Mouse (Mus musculus) limb, embryonic 15.5 days (tissue): ENCODE results near the gene Ankrd6. TPM values are rescaled to one million over a fixed set of nuclear protein-coding genes. Genes with fewer than 3 reads are reported as not detected.

Experiments used
- ATAC-seq: fragments of 200-750 bp; cut with Nextera tagmentation; 2 replicates; pipeline ENCODE4 v1.8.0; 2017; ENCODE audit warnings: low read depth, moderate TSS enrichment; ENCODE audit not compliant: insufficient number of reproducible peaks, low FRiP score, low TSS enrichment
- H3K27ac ChIP-seq: fragments of 300-500 bp; sonication (generic); 2 replicates; pipeline ENCODE4 v1.5.1; 2015; ENCODE audit warnings: moderate library complexity, mild to moderate bottlenecking, inconsistent platforms
- H3K27me3 ChIP-seq: fragments of 300-500 bp; sonication (generic); 2 replicates; pipeline ENCODE4 v1.6.1; 2015; ENCODE audit warnings: inconsistent platforms
- H3K36me3 ChIP-seq: fragments of 300-500 bp; sonication (generic); 2 replicates; pipeline ENCODE4 v1.6.1; 2015; ENCODE audit warnings: inconsistent platforms
- H3K4me1 ChIP-seq: fragments of 300-500 bp; sonication (generic); 2 replicates; pipeline ENCODE4 v1.6.1; 2015; ENCODE audit warnings: inconsistent platforms
- H3K4me2 ChIP-seq: fragments of 300-500 bp; sonication (generic); 2 replicates; pipeline ENCODE4 v1.6.1; 2015; ENCODE audit warnings: mild to moderate bottlenecking, inconsistent platforms
- H3K4me3 ChIP-seq: fragments of 300-500 bp; sonication (generic); 2 replicates; pipeline ENCODE4 v1.5.1; 2015; ENCODE audit warnings: mild to moderate bottlenecking, inconsistent platforms
- H3K9ac ChIP-seq: fragments of 300-500 bp; sonication (generic); 2 replicates; pipeline ENCODE4 v1.6.1; 2015; ENCODE audit warnings: inconsistent platforms
- H3K9me3 ChIP-seq: fragments of 300-500 bp; sonication (generic); 2 replicates; pipeline ENCODE4 v1.6.1; 2016; ENCODE audit warnings: inconsistent platforms
- whole genome bisulfite sequencing: fragments of 180-500 bp; shearing (Covaris S2); methylation state at CpG from one replicate; pipeline ENCODE4 v1.1.7; 2015; 5-methylcytosine and 5-hydroxymethylcytosine counted together
- polyA plus RNA-seq: library from polyadenylated mRNA; unstranded; fragments of >200 nt; fragmentation: Nextera tagmentation; extraction: Ambion mirVana; gene quantifications from 2 replicates; pipeline ENCODE4 v1.2.1, GENCODE M21; 2015

The Ankrd6 gene
- polyA plus RNA-seq, 1 experiment from 2014 or later, result 10.5 TPM

DNA sequence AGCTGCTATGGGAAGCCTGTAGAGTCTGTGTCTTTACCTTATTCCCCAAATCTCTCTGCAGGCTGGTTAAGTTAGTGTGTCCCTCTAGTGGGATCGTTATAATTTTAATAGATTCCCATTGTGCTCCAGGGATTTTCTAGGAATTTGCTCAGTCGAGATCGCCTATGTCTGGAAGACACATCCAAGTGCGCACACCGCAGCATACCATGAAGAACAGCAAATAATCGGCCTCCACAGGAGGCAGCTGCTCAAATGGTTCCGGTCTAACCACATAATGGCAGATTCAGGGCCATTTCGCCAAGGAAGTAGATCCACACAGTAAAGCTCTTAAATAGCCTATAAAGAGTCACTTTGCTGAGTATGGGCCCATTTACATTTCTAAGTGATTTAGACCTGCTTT lies 98.3 kb downstream of the Ankrd6 start:
- Histone ChIP-seq H3K27ac (no peak overlapping the region), H3K4me1 (0 out of 2 replicates have a peak, but pooled peaks cover 10% of the 10 kb centered on the region), H3K36me3 (no peaks in the 10 kb centered on the region), H3K27me3 (no peaks in the 10 kb centered on the region), H3K9me3 (no peaks in the 10 kb centered on the region), H3K4me2 (no peak overlapping the region), H3K4me3 (no peak overlapping the region), H3K9ac (no peak overlapping the region)
- no peak for ATAC-seq
- 33% methylated on average over 8 of the region's 8 CpGs for WGBS

DNA sequence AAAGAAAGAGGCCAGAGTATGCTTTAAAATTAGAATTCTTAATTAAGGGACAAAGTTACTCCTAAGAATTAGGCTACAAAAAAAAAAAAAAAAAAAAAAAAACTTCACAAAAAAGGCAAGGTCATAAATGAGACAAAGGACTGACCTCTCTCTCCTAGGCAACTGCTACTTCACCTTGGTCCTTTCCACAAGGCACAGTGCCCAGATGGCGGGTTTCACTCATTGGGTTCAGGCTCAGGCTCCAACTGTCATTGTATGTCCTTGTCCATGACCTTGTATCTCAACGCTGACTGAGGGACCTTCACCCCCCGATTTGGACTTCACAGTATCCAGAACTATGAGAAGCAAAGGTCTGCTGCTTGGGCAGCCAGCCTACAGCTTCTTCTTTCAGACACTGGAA lies 112.2 kb downstream of the Ankrd6 start:
- WGBS, result 93% methylated on average over 3 of the region's 3 CpGs

DNA sequence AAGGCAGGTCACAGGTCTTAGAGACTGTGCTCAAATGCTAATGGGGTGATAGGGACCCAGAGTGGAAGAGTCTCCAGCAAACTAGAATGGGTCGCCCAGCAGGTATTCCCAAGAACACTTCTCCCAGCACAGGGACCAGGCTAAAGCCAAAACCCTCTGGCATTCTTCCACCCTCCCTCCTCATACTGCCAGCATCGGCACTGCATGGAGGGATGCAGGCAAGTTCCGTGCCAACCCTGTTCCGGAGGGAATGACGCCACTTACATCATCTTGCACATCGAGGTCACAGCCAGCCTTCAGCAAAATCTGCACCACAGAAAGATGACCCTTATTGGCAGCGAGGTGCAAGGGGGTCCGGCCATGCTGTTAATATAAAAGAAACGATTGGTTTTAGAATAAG lies 114.6 kb downstream of the Ankrd6 start:
- Histone ChIP-seq H3K27ac (no peak overlapping the region), H3K36me3 (no peaks in the 10 kb centered on the region), H3K4me1 (peaks cover 8% of the 10 kb centered on the region; the same call in 1 of the 2 replicates), H3K9me3 (no peaks in the 10 kb centered on the region), H3K27me3 (no peaks in the 10 kb centered on the region), H3K9ac (no peak overlapping the region), H3K4me3 (no peak overlapping the region), H3K4me2 (no peak overlapping the region)
- WGBS, result 85% methylated on average over 9 of the region's 9 CpGs
- no peak for ATAC-seq

More for the DNA sequence above, 112.2 kb downstream of the Ankrd6 start:
- Histone ChIP-seq H3K36me3 (no peaks in the 10 kb centered on the region), H3K9me3 (no peaks in the 10 kb centered on the region), H3K9ac (no peak overlapping the region), H3K4me2 (no peak overlapping the region), H3K4me3 (no peak overlapping the region), H3K27me3 (no peaks in the 10 kb centered on the region), H3K27ac (no peak overlapping the region), H3K4me1 (peaks cover 6% of the 10 kb centered on the region; the same call in 1 of the 2 replicates)
- no peak for ATAC-seq

DNA sequence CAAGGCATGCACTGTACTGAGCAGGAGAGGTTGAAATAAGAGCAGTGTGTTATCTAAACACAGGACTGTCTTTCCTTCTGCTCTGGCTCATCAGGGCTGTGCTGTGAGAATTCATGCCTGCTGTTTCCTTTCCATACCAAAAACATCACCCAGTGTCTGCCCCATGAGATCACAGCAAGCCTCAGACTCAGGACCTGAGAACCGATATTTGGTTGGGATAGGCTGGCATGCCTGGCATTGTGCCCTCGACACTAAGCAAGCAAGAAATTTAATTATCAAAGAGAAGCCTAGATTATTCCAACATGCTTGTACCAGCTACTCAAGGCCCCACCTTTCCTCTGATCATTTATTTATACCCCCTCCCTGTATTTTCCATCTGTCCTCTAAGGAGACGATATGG lies 116.1 kb downstream of the Ankrd6 start:
- no peak overlapping the region for H3K27ac ChIP-seq
- H3K4me2 ChIP-seq, result no peak overlapping the region
- 72% methylated on average over 3 of the region's 3 CpGs for WGBS
- no peak overlapping the region for H3K9ac ChIP-seq
- H3K4me3 ChIP-seq, result no peak overlapping the region
- no peaks in the 10 kb centered on the region for H3K36me3 ChIP-seq
- H3K27me3 ChIP-seq, result no peaks in the 10 kb centered on the region
- no peaks in the 10 kb centered on the region for H3K9me3 ChIP-seq
- ATAC-seq, result no peak
- peaks cover 8% of the 10 kb centered on the region; the same call in 1 of the 2 replicates for H3K4me1 ChIP-seq

DNA sequence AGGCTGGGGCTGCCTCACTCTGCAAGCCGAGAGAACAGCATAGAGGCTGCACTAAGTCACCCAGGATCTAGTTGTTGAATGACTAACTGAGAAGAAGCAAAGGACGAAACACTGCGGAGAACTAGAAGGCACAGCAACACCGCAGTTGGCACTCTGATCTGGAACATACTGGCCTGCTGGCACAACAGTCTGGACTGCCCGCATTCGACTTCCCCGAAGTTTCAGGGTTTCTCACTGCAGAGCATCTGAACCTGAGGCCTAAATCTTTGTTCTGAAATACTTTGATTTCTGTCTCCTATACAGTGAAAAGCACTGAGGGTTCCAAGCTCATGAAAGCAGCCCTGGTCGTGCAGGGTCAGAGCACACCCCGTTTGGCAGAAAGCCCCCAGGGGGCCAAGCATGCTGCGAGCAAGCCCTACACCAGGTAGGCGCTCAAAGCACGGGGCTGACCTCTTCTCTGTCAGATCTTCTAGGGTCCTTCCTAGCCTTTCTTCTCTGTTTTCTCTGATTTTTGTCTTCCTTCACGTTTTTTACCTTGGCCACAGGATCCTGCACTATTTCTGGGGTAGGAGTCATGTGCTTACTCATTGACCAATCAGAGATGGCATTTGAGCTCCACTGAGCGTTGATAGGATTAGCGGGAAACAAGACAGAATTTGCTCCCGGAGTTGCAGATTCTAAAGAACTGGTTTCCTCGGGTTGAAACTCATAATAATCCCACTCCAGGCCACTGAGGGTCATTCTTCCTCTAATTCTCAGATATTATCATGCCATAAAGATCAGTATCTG lies 117.0 kb downstream of the Ankrd6 start:
- Histone ChIP-seq H3K27me3 (no peaks in the 10 kb centered on the region), H3K9me3 (no peaks in the 10 kb centered on the region), H3K9ac (no peak overlapping the region), H3K4me2 (peak overlapping the region; percentile 41), H3K4me1 (peaks cover 8% of the 10 kb centered on the region; the same call in 1 of the 2 replicates), H3K36me3 (no peaks in the 10 kb centered on the region), H3K4me3 (peak overlapping the region; percentile 23), H3K27ac (no peak overlapping the region)
- ATAC-seq, result no peak
- 55% methylated on average over 17 of the region's 17 CpGs for WGBS

DNA sequence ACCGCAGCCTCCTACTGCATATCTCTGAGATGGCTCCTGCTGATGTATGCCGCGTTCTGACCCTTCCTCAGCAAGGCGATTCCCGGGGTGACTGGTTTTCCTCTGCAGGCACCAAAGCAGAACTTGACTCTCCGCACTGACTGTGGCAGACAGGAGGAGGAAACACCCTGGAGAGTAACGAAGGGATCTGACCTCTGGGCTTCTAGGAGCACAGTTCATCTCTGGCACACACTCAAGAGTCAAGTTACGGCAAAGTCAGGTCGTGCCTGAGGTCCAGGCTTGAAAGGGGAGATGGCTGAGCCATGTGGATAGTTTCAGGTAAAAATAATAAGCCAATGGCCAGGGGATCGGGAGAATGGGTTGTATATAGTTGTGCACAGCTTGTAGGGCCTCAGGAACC lies 121.3 kb downstream of the Ankrd6 start:
- H3K9ac ChIP-seq, result no peak overlapping the region
- 26% methylated on average over 10 of the region's 10 CpGs for WGBS
- ATAC-seq, result no peak
- H3K9me3 ChIP-seq, result no peaks in the 10 kb centered on the region
- no peak overlapping the region for H3K4me2 ChIP-seq
- no peaks in the 10 kb centered on the region for H3K36me3 ChIP-seq
- H3K27ac ChIP-seq, result no peak overlapping the region
- peaks cover 15% of the 10 kb centered on the region for H3K4me1 ChIP-seq
- H3K27me3 ChIP-seq, result no peaks in the 10 kb centered on the region
- H3K4me3 ChIP-seq, result no peak overlapping the region

DNA sequence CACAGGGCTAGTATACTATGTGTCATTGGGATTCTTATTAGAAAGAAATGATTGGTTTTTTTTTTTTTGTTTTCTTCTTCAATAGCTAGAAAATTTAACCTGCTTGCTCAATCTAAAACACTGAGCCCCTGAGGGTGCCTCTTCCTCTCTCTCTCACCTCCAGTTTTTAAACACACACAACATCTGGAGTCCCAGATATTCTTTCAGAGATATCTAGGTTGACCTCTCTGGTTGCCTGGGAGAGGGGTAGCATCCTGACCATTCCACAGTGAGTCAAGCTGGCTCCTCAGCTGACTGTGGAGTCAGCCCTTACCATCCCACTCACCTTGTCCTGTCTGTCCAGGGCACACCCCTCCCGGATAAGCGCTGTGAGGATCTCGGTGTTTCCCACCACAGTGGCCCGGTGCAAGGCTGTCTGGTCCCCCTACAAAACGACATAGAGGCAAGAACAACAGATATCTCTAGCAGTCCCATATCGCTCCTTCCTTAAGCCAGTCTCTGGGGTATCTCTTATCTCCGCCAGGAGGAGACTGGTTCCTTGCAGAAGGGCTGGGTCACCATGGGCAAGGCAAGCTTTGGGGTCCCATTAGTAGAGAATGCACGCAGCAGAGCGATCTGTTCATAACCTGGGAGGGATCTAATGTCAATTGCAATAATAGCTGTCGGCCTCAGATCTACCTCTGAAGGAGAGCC lies 122.1 kb downstream of the Ankrd6 start:
- 79% methylated on average over 10 of the region's 10 CpGs for WGBS
- Histone ChIP-seq H3K9ac (no peak overlapping the region), H3K36me3 (no peaks in the 10 kb centered on the region), H3K4me2 (no peak overlapping the region), H3K9me3 (no peaks in the 10 kb centered on the region), H3K4me1 (peaks cover 10% of the 10 kb centered on the region), H3K27me3 (no peaks in the 10 kb centered on the region), H3K27ac (no peak overlapping the region), H3K4me3 (no peak overlapping the region)
- 0 out of 2 replicates have a peak, but pooled peaks have one; percentile 22 for ATAC-seq

DNA sequence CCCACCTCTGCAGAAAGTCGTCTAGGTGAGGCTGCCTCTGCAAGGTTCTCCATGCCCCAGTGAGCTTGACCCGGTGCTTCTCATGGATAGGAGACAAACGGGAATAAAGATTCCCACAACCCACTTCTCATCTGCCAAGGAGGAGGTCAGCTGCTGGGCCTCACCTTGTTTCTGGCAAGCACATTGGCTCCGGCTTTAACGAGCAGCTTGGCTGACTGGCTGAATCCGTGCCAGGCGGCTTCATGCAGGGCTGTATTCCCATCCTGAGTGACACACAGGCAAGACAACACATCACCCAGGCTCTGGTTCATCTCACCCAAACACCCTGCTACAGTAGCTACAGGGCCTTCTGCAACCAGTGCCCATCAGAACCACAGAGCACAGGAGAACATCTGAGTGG lies 123.7 kb downstream of the Ankrd6 start:
- 33% methylated on average over 7 of the region's 7 CpGs for WGBS

DNA sequence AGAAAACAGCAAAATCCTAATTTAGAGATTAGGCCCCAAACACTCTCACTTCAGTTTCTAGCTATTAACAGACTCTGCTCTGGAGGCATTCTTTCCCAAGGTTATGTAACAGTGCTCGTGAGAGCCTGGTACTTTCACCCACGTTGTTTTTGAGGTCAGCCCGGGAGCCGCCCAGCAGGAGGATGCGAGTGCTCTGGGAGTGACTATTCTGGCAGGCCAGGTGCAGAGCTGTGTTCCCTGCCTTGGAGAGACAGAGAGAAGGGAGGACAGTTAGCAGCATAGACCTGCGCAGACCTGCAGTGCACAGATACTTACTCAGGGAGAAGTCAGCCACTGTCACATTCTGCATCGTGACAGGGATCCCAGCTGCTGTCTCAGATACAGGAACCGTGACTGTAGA lies 126.4 kb downstream of the Ankrd6 start:
- H3K36me3 ChIP-seq, result no peaks in the 10 kb centered on the region
- no peak for ATAC-seq
- no peaks in the 10 kb centered on the region for H3K27me3 ChIP-seq
- H3K9me3 ChIP-seq, result no peaks in the 10 kb centered on the region
- peaks cover 7% of the 10 kb centered on the region for H3K4me1 ChIP-seq
- H3K9ac ChIP-seq, result no peak overlapping the region
- H3K27ac ChIP-seq, result no peak overlapping the region
- 58% methylated on average over 8 of the region's 8 CpGs for WGBS
- no peak overlapping the region for H3K4me2 ChIP-seq
- H3K4me3 ChIP-seq, result no peak overlapping the region

More for the DNA sequence above, 123.7 kb downstream of the Ankrd6 start:
- no peaks in the 10 kb centered on the region for H3K9me3 ChIP-seq
- no peak overlapping the region for H3K27ac ChIP-seq
- H3K4me3 ChIP-seq, result no peak overlapping the region
- H3K27me3 ChIP-seq, result no peaks in the 10 kb centered on the region
- H3K4me1 ChIP-seq, result peaks cover 7% of the 10 kb centered on the region
- no peak overlapping the region for H3K4me2 ChIP-seq
- no peak overlapping the region for H3K9ac ChIP-seq
- no peak for ATAC-seq
- H3K36me3 ChIP-seq, result no peaks in the 10 kb centered on the region

DNA sequence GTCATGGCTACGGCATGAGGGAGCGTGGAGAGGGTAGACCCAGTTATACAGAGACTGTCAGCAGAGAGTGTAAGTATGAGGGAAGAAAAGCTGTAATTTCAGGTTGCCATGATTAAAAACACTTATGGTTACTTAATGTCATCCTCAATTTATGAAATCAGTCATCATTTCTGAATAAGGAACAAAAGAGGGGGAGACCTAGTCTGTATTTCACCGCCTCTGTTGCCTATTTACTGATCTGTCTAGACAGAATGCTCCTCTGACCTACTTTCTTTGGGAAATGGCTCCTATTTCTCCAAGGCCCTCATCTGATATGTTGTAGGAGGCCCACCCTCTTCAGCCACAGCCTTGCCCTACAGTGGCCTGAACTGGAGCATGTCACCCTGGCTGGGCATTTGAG lies 130.0 kb downstream of the Ankrd6 start:
- ATAC-seq, result no peak
- H3K9me3 ChIP-seq, result no peaks in the 10 kb centered on the region
- 93% methylated on average over 3 of the region's 3 CpGs for WGBS

DNA sequence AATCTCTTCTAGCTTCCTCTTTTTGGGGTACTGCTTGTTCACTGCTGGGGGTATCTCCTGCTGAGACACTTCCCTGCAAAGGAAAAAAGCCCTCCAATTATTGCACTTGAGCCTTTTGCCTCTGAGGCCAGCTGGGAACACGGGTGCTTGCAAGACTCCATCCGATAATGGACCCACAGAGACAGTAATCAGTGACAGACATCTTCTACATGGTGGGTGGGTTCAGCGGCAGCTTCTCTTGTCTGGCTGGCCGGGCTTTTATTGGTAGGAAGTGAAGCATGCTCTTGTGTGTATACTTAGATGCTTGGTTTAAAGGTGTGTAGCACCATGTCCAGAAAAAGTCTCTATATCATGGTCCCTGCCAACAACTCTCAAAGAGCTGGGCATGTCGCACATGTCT lies 133.2 kb downstream of the Ankrd6 start:
- Histone ChIP-seq H3K9ac (no peak overlapping the region), H3K4me1 (no peaks in the 10 kb centered on the region), H3K27ac (no peak overlapping the region), H3K4me2 (no peak overlapping the region), H3K27me3 (no peaks in the 10 kb centered on the region), H3K36me3 (no peaks in the 10 kb centered on the region), H3K4me3 (no peak overlapping the region), H3K9me3 (no peaks in the 10 kb centered on the region)
- ATAC-seq, result no peak
- WGBS, result 64% methylated on average over 5 of the region's 5 CpGs

More for the DNA sequence above, 130.0 kb downstream of the Ankrd6 start:
- H3K4me1 ChIP-seq, result no peaks in the 10 kb centered on the region
- no peak overlapping the region for H3K27ac ChIP-seq
- no peaks in the 10 kb centered on the region for H3K27me3 ChIP-seq
- H3K36me3 ChIP-seq, result no peaks in the 10 kb centered on the region
- H3K4me2 ChIP-seq, result no peak overlapping the region
- H3K4me3 ChIP-seq, result no peak overlapping the region
- no peak overlapping the region for H3K9ac ChIP-seq

DNA sequence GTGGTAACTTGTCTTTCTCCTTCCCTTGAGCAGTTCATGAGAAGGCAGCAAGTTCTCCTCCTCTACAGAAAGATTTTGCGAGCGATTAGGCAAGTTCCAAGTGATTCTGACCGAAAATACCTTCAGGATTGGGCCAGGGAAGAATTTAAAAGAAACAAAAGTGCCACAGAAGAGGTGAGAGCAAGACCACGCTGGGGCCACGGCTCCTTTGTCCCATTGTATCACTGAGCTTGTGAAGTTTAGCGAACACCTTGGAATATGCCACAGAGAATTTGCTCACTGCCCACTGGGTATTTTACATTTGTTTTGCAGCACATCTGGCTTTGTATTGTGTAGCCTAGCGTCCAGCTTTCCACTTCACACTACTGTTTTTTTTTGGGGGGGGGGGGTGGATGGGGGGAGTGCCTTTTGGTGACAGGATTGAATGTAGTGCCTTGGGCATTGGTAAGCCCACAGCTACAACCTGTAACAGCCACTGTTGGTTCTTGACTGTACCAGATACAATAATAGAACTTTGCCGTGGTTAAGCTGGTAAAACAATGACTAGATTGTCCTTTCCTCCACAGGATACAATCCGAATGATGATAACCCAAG lies 150.0 kb downstream of the Ankrd6 start:
- 8% methylated on average over 9 of the region's 9 CpGs for WGBS
- H3K9ac ChIP-seq, result peak overlapping the region; percentile 78
- H3K27me3 ChIP-seq, result no peaks in the 10 kb centered on the region
- H3K27ac ChIP-seq, result peak overlapping the region; percentile 100
- peak overlapping the region; percentile 90 for H3K4me3 ChIP-seq
- H3K4me2 ChIP-seq, result peak overlapping the region; percentile 60
- no peak for ATAC-seq
- H3K4me1 ChIP-seq, result peaks cover 9% of the 10 kb centered on the region
- H3K9me3 ChIP-seq, result no peaks in the 10 kb centered on the region
- H3K36me3 ChIP-seq, result no peaks in the 10 kb centered on the region
